In the genomic region with DNA sequence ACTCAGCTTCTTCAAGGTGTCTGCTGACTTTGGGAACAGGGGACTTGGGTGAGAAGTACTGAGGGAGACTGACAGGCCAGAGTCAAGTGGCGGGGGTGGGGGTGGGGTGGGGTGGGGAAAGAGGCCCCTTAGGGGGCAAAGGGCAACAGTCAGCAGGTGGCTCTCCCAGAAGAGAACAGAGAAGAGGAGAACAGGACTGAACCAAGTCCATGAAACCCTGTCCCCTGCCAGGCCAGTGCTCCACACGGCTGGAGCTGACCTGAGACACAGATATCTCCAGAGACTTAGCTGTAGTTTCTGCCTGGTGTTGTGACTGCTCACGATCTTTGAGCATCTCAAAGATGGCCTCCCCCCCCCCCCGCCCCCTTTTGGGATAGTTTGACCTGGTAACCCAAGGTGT, we compare ENCODE assay signal across 25 mouse cellular contexts. TPM values are rescaled to one million over a fixed set of nuclear protein-coding genes. Genes with fewer than 3 reads are reported as not detected.
DNase-seq lines count a peak whose midpoint lies in the region; ATAC-seq and TF ChIP-seq lines count a peak whose summit lies in the region.
"Had no signal": no experiment of that assay in that cellular context is flagged by ENCODE, and none has a peak within 500 bp of the region (broad histone marks: within the 10 kb centered on the region; RNA-seq: fewer than 3 reads in every experiment).

No protein-coding gene starts in this region.

- no peak overlapping the region for H3K4me3 ChIP-seq in liver, embryonic 13.5 days (replicated peaks)
- H3K4me3 ChIP-seq in liver, embryonic 12.5 days: no peak overlapping the region
- H3K4me3 ChIP-seq in intestine, postnatal 0 days (ENCODE audit: low read depth, low read length): no peak overlapping the region
- H3K4me3 ChIP-seq: embryonic facial prominence, embryonic 13.5 days; embryonic facial prominence, embryonic 15.5 days; erythroblast, embryonic 14.5 days; forebrain, embryonic 10.5 days; forebrain, embryonic 12.5 days had no signal

- H3K9me3 ChIP-seq in liver, embryonic 13.5 days (replicated peaks): no peaks in the 10 kb centered on the region
- H3K9me3 ChIP-seq in liver, embryonic 12.5 days (replicated peaks): no peaks in the 10 kb centered on the region
- H3K9me3 ChIP-seq in intestine, postnatal 0 days (ENCODE audit: control insufficient read depth): no peaks in the 10 kb centered on the region
- H3K9me3 ChIP-seq: embryonic facial prominence, embryonic 15.5 days; forebrain, embryonic 12.5 days; G1E had no signal

- peaks cover 20% of the 10 kb centered on the region for H3K36me3 ChIP-seq in liver, embryonic 13.5 days
- peaks cover 21% of the 10 kb centered on the region for H3K36me3 ChIP-seq in liver, embryonic 12.5 days
- no peaks in the 10 kb centered on the region for H3K36me3 ChIP-seq in intestine, postnatal 0 days (ENCODE audit: control insufficient read depth, insufficient read depth)
- H3K36me3 ChIP-seq: embryonic facial prominence, embryonic 13.5 days; embryonic facial prominence, embryonic 15.5 days; forebrain, embryonic 10.5 days; forebrain, embryonic 12.5 days had no signal

- no peak for DNase-seq in liver, embryonic 13.5 days
- no peak for DNase-seq in MN1 (ENCODE audit: low spot score)
- DNase-seq in kidney, postnatal 4 days: no peak
- DNase-seq: adrenal gland, adult 2 months; adrenal gland, postnatal 10 days; adrenal gland, postnatal 25 days; B cell, adult 2 months; cerebellum, adult 11 months; cerebellum, adult 18-20 months; cerebellum, adult 8-10 months; cerebellum, adult 9-11 months; cerebellum, postnatal 14 days; cerebellum, postnatal 36 days; embryo, embryonic 11 days had no signal

- H3K4me2 ChIP-seq in liver, embryonic 13.5 days: no peak overlapping the region
- no peak overlapping the region for H3K4me2 ChIP-seq in liver, embryonic 12.5 days
- H3K4me2 ChIP-seq in intestine, postnatal 0 days (replicated peaks; ENCODE audit: low read depth): no peak overlapping the region
- H3K4me2 ChIP-seq: embryonic facial prominence, embryonic 13.5 days; embryonic facial prominence, embryonic 15.5 days; forebrain, embryonic 12.5 days had no signal

- no peaks in the 10 kb centered on the region for H3K27me3 ChIP-seq in liver, embryonic 13.5 days
- H3K27me3 ChIP-seq in liver, embryonic 12.5 days (replicated peaks): no peaks in the 10 kb centered on the region
- H3K27me3 ChIP-seq in intestine, postnatal 0 days (replicated peaks; ENCODE audit: control insufficient read depth, insufficient read depth, low read length): no peaks in the 10 kb centered on the region
- H3K27me3 ChIP-seq: embryonic facial prominence, embryonic 13.5 days; embryonic facial prominence, embryonic 15.5 days; forebrain, embryonic 12.5 days had no signal

- ATAC-seq in liver, embryonic 13.5 days (ENCODE audit: low read depth): 0 out of 2 replicates have a peak, but pooled peaks have one; percentile 15
- no peak for ATAC-seq in liver, embryonic 12.5 days
- ATAC-seq in intestine, postnatal 0 days: 0 out of 2 replicates have a peak, but pooled peaks have one; percentile 11
- ATAC-seq: CD4-positive, CD25-positive, alpha-beta regulatory T cell, adult 4 months; forebrain, embryonic 14.5 days; forebrain, embryonic 16.5 days had no signal

- no peak for TF ChIP-seq CTCF in intestine, postnatal 0 days (IDR thresholded peaks at IDR 0.05; ENCODE audit: low read depth)

- peaks cover 8% of the 10 kb centered on the region for H3K4me1 ChIP-seq in liver, embryonic 13.5 days (replicated peaks)
- H3K4me1 ChIP-seq in liver, embryonic 12.5 days: peaks cover 10% of the 10 kb centered on the region
- H3K4me1 ChIP-seq in intestine, postnatal 0 days (replicated peaks; ENCODE audit: control insufficient read depth, insufficient read depth, low read length): no peaks in the 10 kb centered on the region
- H3K4me1 ChIP-seq: embryonic facial prominence, embryonic 13.5 days; embryonic facial prominence, embryonic 15.5 days had no signal

- no peak overlapping the region for H3K9ac ChIP-seq in liver, embryonic 13.5 days
- H3K9ac ChIP-seq in liver, embryonic 12.5 days: no peak overlapping the region
- H3K9ac ChIP-seq in intestine, postnatal 0 days (ENCODE audit: low read depth, low read length): no peak overlapping the region
- H3K9ac ChIP-seq: embryonic facial prominence, embryonic 13.5 days; embryonic facial prominence, embryonic 15.5 days; forebrain, embryonic 12.5 days had no signal

- H3K27ac ChIP-seq in liver, embryonic 13.5 days: no peak overlapping the region
- no peak overlapping the region for H3K27ac ChIP-seq in liver, embryonic 12.5 days
- no peak overlapping the region for H3K27ac ChIP-seq in intestine, postnatal 0 days (ENCODE audit: low read depth, low read length)
- H3K27ac ChIP-seq: embryonic facial prominence, embryonic 13.5 days; embryonic facial prominence, embryonic 15.5 days; forebrain, embryonic 10.5 days; forebrain, embryonic 12.5 days had no signal

- 62% methylated on average over 4 of the region's 4 CpGs for WGBS in liver, embryonic 13.5 days (ENCODE audit: insufficient replicate concordance)
- 46% methylated on average over 4 of the region's 4 CpGs for WGBS in liver, embryonic 12.5 days (ENCODE audit: insufficient replicate concordance)
- 58% methylated on average over 4 of the region's 4 CpGs for WGBS in intestine, postnatal 0 days

RNA-seq across cellular contexts. Expression of a gene that starts 44.8 kb away (rescaled TPM):
- 32.2 and 34.8 TPM in 2 replicates for polyA plus RNA-seq in liver, embryonic 13.5 days (2015; fragmentation: Nextera tagmentation; extraction: Ambion mirVana)
- polyA plus RNA-seq in liver, embryonic 12.5 days (2016; fragmentation: Nextera tagmentation; extraction: Ambion mirVana): 39.7 and 42.4 TPM in 2 replicates
- 8.8 and 10.0 TPM in 2 replicates for polyA plus RNA-seq in intestine, postnatal 0 days (2015; fragmentation: Nextera tagmentation; extraction: Ambion mirVana)
